Mouse (Mus musculus): Measurements from ENCODE around the gene 1700025G04Rik. TPM values are rescaled to one million over a fixed set of nuclear protein-coding genes. Genes with fewer than 3 reads are reported as not detected.

Gene 1700025G04Rik
- polyA plus RNA-seq, 1 experiment from 2014 or later = 14.1 TPM

- H3K4me2 ChIP-seq (replicated peaks; ENCODE audit: low read depth, low read length) = no peak overlapping the region
- WGBS = 53% methylated on average over 6 of the region's 6 CpGs
- ATAC-seq (no peak), DNase-seq (ENCODE audit: low spot score) (no peak)
- H3K9ac ChIP-seq (replicated peaks; ENCODE audit: low read depth) = no peak overlapping the region
- H3K4me3 ChIP-seq (ENCODE audit: low read depth, low read length) = no peak overlapping the region
- H3K4me1 ChIP-seq (ENCODE audit: insufficient read depth, low read depth, low read length) = no peaks in the 10 kb centered on the region
- H3K27ac ChIP-seq (ENCODE audit: low read length) = no peak overlapping the region
- no peaks in the 10 kb centered on the region for H3K27me3 ChIP-seq (replicated peaks; ENCODE audit: insufficient read depth, low read length)
- TF ChIP-seq EP300 (IDR thresholded peaks at IDR 0.05) (no peak), CTCF (IDR thresholded peaks at IDR 0.05) (no peak)
- H3K9me3 ChIP-seq (ENCODE audit: low read length) = no peaks in the 10 kb centered on the region
- H3K36me3 ChIP-seq (ENCODE audit: insufficient read depth, low read length) = no peaks in the 10 kb centered on the region
These were observed 127.8 kb downstream of the 1700025G04Rik start for GRCm38 (mm10) chr1:151962078-151962477.

- Histone ChIP-seq H3K4me2 (replicated peaks; ENCODE audit: low read depth, low read length) (no peak overlapping the region), H3K9ac (replicated peaks; ENCODE audit: low read depth) (no peak overlapping the region), H3K4me1 (ENCODE audit: insufficient read depth, low read depth, low read length) (no peaks in the 10 kb centered on the region), H3K4me3 (ENCODE audit: low read depth, low read length) (no peak overlapping the region), H3K36me3 (ENCODE audit: insufficient read depth, low read length) (no peaks in the 10 kb centered on the region), H3K27me3 (replicated peaks; ENCODE audit: insufficient read depth, low read length) (no peaks in the 10 kb centered on the region), H3K27ac (ENCODE audit: low read length) (no peak overlapping the region), H3K9me3 (ENCODE audit: low read length) (no peaks in the 10 kb centered on the region)
- ATAC-seq (no peak), DNase-seq (ENCODE audit: low spot score) (no peak)
- WGBS = 83% methylated on average over 10 of the region's 10 CpGs
- no peak for TF ChIP-seq EP300 (IDR thresholded peaks at IDR 0.05)
- TF ChIP-seq CTCF (IDR thresholded peaks at IDR 0.05) = no peak
These were observed 128.7 kb downstream of the 1700025G04Rik start for GRCm38 (mm10) chr1:151961204-151961603.

GRCm38 (mm10) chr1:151959010-151959409 lies 130.9 kb downstream of the 1700025G04Rik start:
- TF ChIP-seq EP300 (IDR thresholded peaks at IDR 0.05) (no peak), CTCF (IDR thresholded peaks at IDR 0.05) (no peak)

GRCm38 (mm10) chr1:151958442-151958841 lies 131.5 kb downstream of the 1700025G04Rik start:
- Histone ChIP-seq H3K27ac (ENCODE audit: low read length) (no peak overlapping the region), H3K36me3 (ENCODE audit: insufficient read depth, low read length) (no peaks in the 10 kb centered on the region), H3K9ac (replicated peaks; ENCODE audit: low read depth) (no peak overlapping the region), H3K4me2 (replicated peaks; ENCODE audit: low read depth, low read length) (no peak overlapping the region), H3K9me3 (ENCODE audit: low read length) (no peaks in the 10 kb centered on the region), H3K27me3 (replicated peaks; ENCODE audit: insufficient read depth, low read length) (no peaks in the 10 kb centered on the region), H3K4me1 (ENCODE audit: insufficient read depth, low read depth, low read length) (no peaks in the 10 kb centered on the region), H3K4me3 (ENCODE audit: low read depth, low read length) (no peak overlapping the region)
- TF ChIP-seq EP300 (IDR thresholded peaks at IDR 0.05) (no peak), CTCF (IDR thresholded peaks at IDR 0.05) (no peak)
- DNase-seq (ENCODE audit: low spot score) (peak; percentile 32), ATAC-seq (no peak)
- WGBS = 66% methylated on average over 3 of the region's 3 CpGs

More at GRCm38 (mm10) chr1:151959010-151959409, 130.9 kb downstream of the 1700025G04Rik start:
- H3K9me3 ChIP-seq (ENCODE audit: low read length) = no peaks in the 10 kb centered on the region
- H3K36me3 ChIP-seq (ENCODE audit: insufficient read depth, low read length) = no peaks in the 10 kb centered on the region
- H3K4me2 ChIP-seq (replicated peaks; ENCODE audit: low read depth, low read length) = no peak overlapping the region
- H3K27ac ChIP-seq (ENCODE audit: low read length) = no peak overlapping the region
- ATAC-seq (no peak), DNase-seq (ENCODE audit: low spot score) (no peak)
- H3K4me3 ChIP-seq (ENCODE audit: low read depth, low read length) = no peak overlapping the region
- H3K27me3 ChIP-seq (replicated peaks; ENCODE audit: insufficient read depth, low read length) = no peaks in the 10 kb centered on the region
- no peak overlapping the region for H3K9ac ChIP-seq (replicated peaks; ENCODE audit: low read depth)
- whole genome bisulfite sequencing = 62% methylated on average over 3 of the region's 3 CpGs
- H3K4me1 ChIP-seq (ENCODE audit: insufficient read depth, low read depth, low read length) = no peaks in the 10 kb centered on the region

- no peak for TF ChIP-seq EP300 (IDR thresholded peaks at IDR 0.05)
- TF ChIP-seq CTCF (IDR thresholded peaks at IDR 0.05) = no peak
- H3K36me3 ChIP-seq (ENCODE audit: insufficient read depth, low read length) = no peaks in the 10 kb centered on the region
- H3K4me2 ChIP-seq (replicated peaks; ENCODE audit: low read depth, low read length) = no peak overlapping the region
- no peaks in the 10 kb centered on the region for H3K9me3 ChIP-seq (ENCODE audit: low read length)
- ATAC-seq (0 out of 2 replicates have a peak, but pooled peaks have one; percentile 8), DNase-seq (ENCODE audit: low spot score) (no peak)
- H3K4me3 ChIP-seq (ENCODE audit: low read depth, low read length) = no peak overlapping the region
- WGBS = 55% methylated on average over 7 of the region's 7 CpGs
- no peak overlapping the region for H3K27ac ChIP-seq (ENCODE audit: low read length)
- H3K9ac ChIP-seq (replicated peaks; ENCODE audit: low read depth) = no peak overlapping the region
- no peaks in the 10 kb centered on the region for H3K27me3 ChIP-seq (replicated peaks; ENCODE audit: insufficient read depth, low read length)
- H3K4me1 ChIP-seq (ENCODE audit: insufficient read depth, low read depth, low read length) = no peaks in the 10 kb centered on the region
These were observed 132.3 kb downstream of the 1700025G04Rik start for GRCm38 (mm10) chr1:151957669-151958068.

GRCm38 (mm10) chr1:151955866-151956265 lies 134.1 kb downstream of the 1700025G04Rik start:
- 46% methylated on average over 5 of the region's 5 CpGs for WGBS
- no peak for ATAC-seq
- H3K9me3 ChIP-seq (ENCODE audit: low read length) = no peaks in the 10 kb centered on the region
- no peak for DNase-seq (ENCODE audit: low spot score)
- H3K4me1 ChIP-seq (ENCODE audit: insufficient read depth, low read depth, low read length) = no peaks in the 10 kb centered on the region
- H3K36me3 ChIP-seq (ENCODE audit: insufficient read depth, low read length) = no peaks in the 10 kb centered on the region
- TF ChIP-seq CTCF (IDR thresholded peaks at IDR 0.05) = no peak
- no peak for TF ChIP-seq EP300 (IDR thresholded peaks at IDR 0.05)
- no peaks in the 10 kb centered on the region for H3K27me3 ChIP-seq (replicated peaks; ENCODE audit: insufficient read depth, low read length)
- H3K4me2 ChIP-seq (replicated peaks; ENCODE audit: low read depth, low read length) = no peak overlapping the region
- H3K9ac ChIP-seq (replicated peaks; ENCODE audit: low read depth) = no peak overlapping the region
- no peak overlapping the region for H3K4me3 ChIP-seq (ENCODE audit: low read depth, low read length)
- H3K27ac ChIP-seq (ENCODE audit: low read length) = no peak overlapping the region

GRCm38 (mm10) chr1:151953563-151953962 lies 136.4 kb downstream of the 1700025G04Rik start:
- Histone ChIP-seq H3K36me3 (ENCODE audit: insufficient read depth, low read length) (no peaks in the 10 kb centered on the region), H3K9ac (replicated peaks; ENCODE audit: low read depth) (no peak overlapping the region), H3K4me3 (ENCODE audit: low read depth, low read length) (no peak overlapping the region), H3K4me1 (ENCODE audit: insufficient read depth, low read depth, low read length) (no peaks in the 10 kb centered on the region), H3K27ac (ENCODE audit: low read length) (no peak overlapping the region), H3K9me3 (ENCODE audit: low read length) (no peaks in the 10 kb centered on the region), H3K27me3 (replicated peaks; ENCODE audit: insufficient read depth, low read length) (no peaks in the 10 kb centered on the region), H3K4me2 (replicated peaks; ENCODE audit: low read depth, low read length) (no peak overlapping the region)
- ATAC-seq (peak; percentile 38), DNase-seq (ENCODE audit: low spot score) (peak; percentile 43)
- 31% methylated on average over 6 of the region's 7 CpGs for WGBS
- TF ChIP-seq CTCF (IDR thresholded peaks at IDR 0.05) (no peak), EP300 (IDR thresholded peaks at IDR 0.05) (no peak)

Measured in lung, postnatal 0 days (tissue).